Mouse (Mus musculus) limb, embryonic 14.5 days (tissue): ENCODE measurements around the gene Asxl2. TPM values are rescaled to one million over a fixed set of nuclear protein-coding genes. Genes with fewer than 3 reads are reported as not detected.

Source experiments
- ATAC-seq: fragments of 200-750 bp; cut with Nextera tagmentation; 2 replicates; pipeline ENCODE4 v1.8.0; 2017; ENCODE audit warnings: low read depth, moderate number of reproducible peaks, moderate TSS enrichment; ENCODE audit not compliant: low FRiP score
- DNase-seq: peaks from one replicate; pipeline ENCODE4 v3.0.0-alpha.2; 2015; ENCODE audit warnings: low spot score
- H3K27ac ChIP-seq: fragments of 300-500 bp; sonication (generic); replicated peaks from 2 replicates; pipeline ENCODE4 v1.5.1; 2014; ENCODE audit warnings: low read depth, mild to moderate bottlenecking, low read length, moderate library complexity, mixed read lengths
- H3K27me3 ChIP-seq: fragments of 300-500 bp; sonication (generic); 2 replicates; pipeline ENCODE4 v1.6.1; 2014; ENCODE audit warnings: low read length, mixed read lengths; ENCODE audit not compliant: control insufficient read depth, insufficient read depth
- H3K36me3 ChIP-seq: fragments of 300-500 bp; sonication (generic); 2 replicates; pipeline ENCODE4 v1.6.1; 2014; ENCODE audit warnings: mild to moderate bottlenecking, low read length, moderate library complexity, mixed read lengths; ENCODE audit not compliant: control insufficient read depth, insufficient read depth
- H3K4me1 ChIP-seq: fragments of 300-500 bp; sonication (generic); 2 replicates; pipeline ENCODE4 v1.6.1; 2014; ENCODE audit warnings: antibody characterized with exemption, low read length, mixed read lengths; ENCODE audit not compliant: control insufficient read depth, insufficient read depth
- H3K4me2 ChIP-seq: fragments of 300-500 bp; sonication (generic); replicated peaks from 2 replicates; pipeline ENCODE4 v1.6.1; 2014; ENCODE audit warnings: low read depth, mild to moderate bottlenecking, low read length, moderate library complexity; ENCODE audit not compliant: severe bottlenecking
- H3K4me3 ChIP-seq: fragments of 300-500 bp; sonication (generic); replicated peaks from 2 replicates; pipeline ENCODE4 v1.5.1; 2014; ENCODE audit warnings: low read length
- H3K9ac ChIP-seq: fragments of 300-500 bp; sonication (generic); 2 replicates; pipeline ENCODE4 v1.6.1; 2014; ENCODE audit warnings: mild to moderate bottlenecking, low read depth, low read length, moderate library complexity; ENCODE audit not compliant: severe bottlenecking
- H3K9me3 ChIP-seq: fragments of 300-500 bp; sonication (generic); 2 replicates; pipeline ENCODE4 v1.6.1; 2016; ENCODE audit warnings: low read length; ENCODE audit not compliant: control insufficient read depth
- POLR2A ChIP-seq: fragments of 200-500 bp; IDR thresholded peaks from 2 replicates; pipeline ENCODE4 v1.8.0; 2012; ENCODE audit warnings: inconsistent platforms, mild to moderate bottlenecking, moderate library complexity, borderline replicate concordance; ENCODE audit not compliant: insufficient read depth, insufficient read length; ENCODE audit errors: extremely low read depth
- WGBS: fragments of 180-500 bp; shearing (Covaris S2); extraction: QIAGEN DNeasy Blood & Tissue Kit; methylation state at CpG from one replicate; pipeline ENCODE4 v1.1.7; 2014; 5-methylcytosine and 5-hydroxymethylcytosine counted together
- polyA plus RNA-seq, 2 experiments: library from polyadenylated mRNA; depleted of rRNA in 1 of 2; stranded (reverse) in 1 of 2; unstranded in 1 of 2; fragments of >200 nt; fragmentation: Nextera tagmentation in 1 of 2; extraction: Ambion mirVana in 1 of 2; gene quantifications; 2 replicates each; pipeline versions ENCODE4 v1.2.1 to v1.2.3; 2012 to 2014

Gene Asxl2
- polyA plus RNA-seq, 2 experiments: 13.6 to 14.7 TPM

GRCm38 (mm10) chr12:3546781-3547180 lies 120.1 kb downstream of the Asxl2 start:
- Histone ChIP-seq H3K4me3 (no peak overlapping the region), H3K27ac (no peak overlapping the region), H3K36me3 (no peaks in the 10 kb centered on the region), H3K4me2 (no peak overlapping the region), H3K4me1 (peaks cover 2% of the 10 kb centered on the region; the same call in 1 of the 2 replicates), H3K27me3 (no peaks in the 10 kb centered on the region), H3K9ac (no peak overlapping the region), H3K9me3 (no peaks in the 10 kb centered on the region)
- DNase-seq: no peak
- ATAC-seq: no peak
- no peak for TF ChIP-seq POLR2A
- WGBS: 35% methylated on average over 6 of the region's 6 CpGs

- no peaks in the 10 kb centered on the region for H3K9me3 ChIP-seq
- peaks cover 2% of the 10 kb centered on the region; the same call in 1 of the 2 replicates for H3K4me1 ChIP-seq
- ATAC-seq: no peak
- H3K27me3 ChIP-seq: no peaks in the 10 kb centered on the region
- H3K27ac ChIP-seq: no peak overlapping the region
- WGBS: 58% methylated on average over 4 of the region's 4 CpGs
- DNase-seq: no peak
- TF ChIP-seq POLR2A: no peak
- H3K36me3 ChIP-seq: no peaks in the 10 kb centered on the region
- no peak overlapping the region for H3K4me2 ChIP-seq
- H3K4me3 ChIP-seq: no peak overlapping the region
- H3K9ac ChIP-seq: no peak overlapping the region
These were observed 120.8 kb downstream of the Asxl2 start for GRCm38 (mm10) chr12:3547506-3547905.

- H3K9ac ChIP-seq: no peak overlapping the region
- ATAC-seq (no peak), DNase-seq (no peak)
- H3K4me2 ChIP-seq: no peak overlapping the region
- H3K36me3 ChIP-seq: no peaks in the 10 kb centered on the region
- no peak overlapping the region for H3K4me3 ChIP-seq
- H3K27me3 ChIP-seq: no peaks in the 10 kb centered on the region
- H3K27ac ChIP-seq: no peak overlapping the region
- no peaks in the 10 kb centered on the region for H3K9me3 ChIP-seq
- peaks cover 2% of the 10 kb centered on the region; the same call in 1 of the 2 replicates for H3K4me1 ChIP-seq
- WGBS: 54% methylated on average over 3 of the region's 3 CpGs
- no peak for TF ChIP-seq POLR2A
These were observed 121.3 kb downstream of the Asxl2 start for GRCm38 (mm10) chr12:3547911-3548310.

- TF ChIP-seq POLR2A: no peak
- WGBS: 43% methylated on average over 5 of the region's 5 CpGs
- Histone ChIP-seq H3K4me1 (peaks cover 2% of the 10 kb centered on the region; the same call in 1 of the 2 replicates), H3K9me3 (no peaks in the 10 kb centered on the region), H3K27me3 (no peaks in the 10 kb centered on the region), H3K27ac (no peak overlapping the region), H3K4me2 (no peak overlapping the region), H3K36me3 (no peaks in the 10 kb centered on the region), H3K4me3 (no peak overlapping the region), H3K9ac (no peak overlapping the region)
- ATAC-seq (no peak), DNase-seq (no peak)
These were observed 122.0 kb downstream of the Asxl2 start for GRCm38 (mm10) chr12:3548582-3549211.

GRCm38 (mm10) chr12:3550280-3550679 lies 123.6 kb downstream of the Asxl2 start:
- Histone ChIP-seq H3K27ac (no peak overlapping the region), H3K4me2 (no peak overlapping the region), H3K9me3 (no peaks in the 10 kb centered on the region), H3K9ac (no peak overlapping the region), H3K4me1 (peaks cover 2% of the 10 kb centered on the region; the same call in 1 of the 2 replicates), H3K4me3 (no peak overlapping the region), H3K36me3 (no peaks in the 10 kb centered on the region), H3K27me3 (no peaks in the 10 kb centered on the region)
- ATAC-seq: no peak
- TF ChIP-seq POLR2A: no peak
- no peak for DNase-seq
- 11% methylated on average over 13 of the region's 13 CpGs for WGBS

Other genes starting within 250 kb of the Asxl2 start
- gene Rab10, start 116.9 kb upstream of the Asxl2 start, polyA plus RNA-seq (2012; rRNA removed): 74.8 and 79.4 TPM in 2 replicates
- 94.7 and 105 TPM in 2 replicates for gene Rab10, start 116.9 kb upstream of the Asxl2 start, polyA plus RNA-seq (2014; fragmentation: Nextera tagmentation; extraction: Ambion mirVana)
- gene Kif3c, start 61.7 kb upstream of the Asxl2 start, polyA plus RNA-seq (2012; rRNA removed): 15.7 and 24.1 TPM in 2 replicates
- gene Kif3c, start 61.7 kb upstream of the Asxl2 start, polyA plus RNA-seq (2014; fragmentation: Nextera tagmentation; extraction: Ambion mirVana): 10.4 and 14.6 TPM in 2 replicates
- 46.5 and 55.7 TPM in 2 replicates for gene Dtnb, start 145.5 kb downstream of the Asxl2 start, polyA plus RNA-seq (2012; rRNA removed)
- gene Dtnb, start 145.5 kb downstream of the Asxl2 start, polyA plus RNA-seq (2014; fragmentation: Nextera tagmentation; extraction: Ambion mirVana): 32.3 and 45.6 TPM in 2 replicates